Mouse (Mus musculus) ES-E14 (cell line): ENCODE results near the gene Oprd1.

Source experiments
- CHD2 ChIP-seq: IDR thresholded peaks from 2 replicates; pipeline ENCODE4 v1.6.1; 2014; ENCODE audit warnings: mild to moderate bottlenecking, low read depth, low read length, inconsistent platforms
- HCFC1 ChIP-seq: IDR thresholded peaks from 2 replicates; pipeline ENCODE4 v1.6.1; 2012; ENCODE audit warnings: low read length, inconsistent platforms, borderline replicate concordance; ENCODE audit not compliant: insufficient read depth
- MAFK ChIP-seq: IDR thresholded peaks from 2 replicates; pipeline ENCODE4 v1.6.1; 2014; ENCODE audit warnings: mild to moderate bottlenecking, low read depth, low read length, inconsistent platforms; ENCODE audit not compliant: insufficient read depth
- ZC3H11A ChIP-seq: IDR thresholded peaks from 2 replicates; pipeline ENCODE4 v1.6.1; 2012; ENCODE audit warnings: low read depth, mild to moderate bottlenecking, inconsistent platforms, low read length, borderline replicate concordance
- ZNF384 ChIP-seq: IDR thresholded peaks from 2 replicates; pipeline ENCODE4 v1.6.1; 2012; ENCODE audit warnings: low read depth, low read length, inconsistent platforms

- TF ChIP-seq HCFC1 (no peak), ZNF384 (0 out of 2 replicates have a peak, but pooled peaks have one; percentile 6), CHD2 (no peak), MAFK (no peak), ZC3H11A (no peak)
Measured at GRCm38 (mm10) chr4:132146201-132146600, 1.9 kb upstream of the Oprd1 start.
